Mouse (Mus musculus) kidney, adult 2 months (tissue): ENCODE data around the gene Scn1b.

Experiments
- CTCF ChIP-seq: fragments of 200-500 bp; conservative IDR thresholded peaks from 2 replicates; pipeline ENCODE4 v1.5.1; 2011; ENCODE audit warnings: low read depth, mild to moderate bottlenecking, control low read depth, low read length, moderate library complexity, mixed read lengths; ENCODE audit not compliant: insufficient read depth, insufficient read length
- POLR2A ChIP-seq: fragments of 200-500 bp; IDR thresholded peaks from one replicate; pipeline ENCODE4 v1.6.1; 2011; ENCODE audit warnings: low read depth, low read length, control low read depth

GRCm38 (mm10) chr7:31109796-31110195 lies 17.0 kb downstream of the Scn1b start:
- TF ChIP-seq POLR2A (no peak), CTCF (no peak)
